Mouse (Mus musculus): ENCODE measurements around the gene Clic6. TPM values are rescaled to one million over a fixed set of nuclear protein-coding genes. Genes with fewer than 3 reads are reported as not detected.

Clic6 gene
- polyA plus RNA-seq, 1 experiment from 2014 or later = 0.60 TPM

DNA sequence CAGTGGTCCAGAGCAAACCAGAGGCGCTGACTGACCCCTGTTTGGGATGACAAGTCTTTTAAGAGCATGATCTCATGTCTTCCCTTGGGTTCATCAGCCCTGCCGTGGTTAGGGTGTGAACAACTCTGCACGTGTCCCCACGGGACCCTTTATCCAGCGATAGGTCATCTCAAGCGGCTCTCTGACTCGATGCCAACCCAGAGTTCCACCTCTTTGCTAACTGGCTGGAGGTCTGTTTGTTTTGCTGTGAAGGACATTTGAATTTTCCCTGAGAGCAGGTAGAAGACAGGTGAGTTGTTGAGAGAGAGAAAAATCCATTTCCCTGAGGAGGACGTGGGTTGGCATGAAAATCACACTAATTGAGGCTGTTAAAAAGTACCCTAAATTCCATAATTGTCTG, 37.8 kb downstream of the Clic6 start:
- no peak overlapping the region for H3K4me3 ChIP-seq (ENCODE audit: low read depth, low read length)
- H3K4me2 ChIP-seq (ENCODE audit: low read depth, low read length) = no peak overlapping the region
- no peaks in the 10 kb centered on the region for H3K36me3 ChIP-seq (ENCODE audit: control insufficient read depth, insufficient read depth)
- ATAC-seq (ENCODE audit: low read depth) = no peak
- no peaks in the 10 kb centered on the region for H3K9me3 ChIP-seq (replicated peaks; ENCODE audit: control insufficient read depth, low read length)
- H3K9ac ChIP-seq (ENCODE audit: low read depth, low read length) = no peak overlapping the region
- WGBS (ENCODE audit: insufficient replicate concordance) = 60% methylated on average over 8 of the region's 8 CpGs
- no peaks in the 10 kb centered on the region for H3K4me1 ChIP-seq (ENCODE audit: control insufficient read depth, low read depth, low read length)
- H3K27ac ChIP-seq (ENCODE audit: low read length) = no peak overlapping the region
- no peaks in the 10 kb centered on the region for H3K27me3 ChIP-seq (ENCODE audit: control insufficient read depth, insufficient read depth, low read depth, low read length)

GRCm38 (mm10) chr16:92524651-92525050, 39.1 kb downstream of the Clic6 start:
- H3K36me3 ChIP-seq (ENCODE audit: control insufficient read depth, insufficient read depth) = no peaks in the 10 kb centered on the region
- ATAC-seq (ENCODE audit: low read depth) = no peak
- H3K27me3 ChIP-seq (ENCODE audit: control insufficient read depth, insufficient read depth, low read depth, low read length) = no peaks in the 10 kb centered on the region
- no peak overlapping the region for H3K9ac ChIP-seq (ENCODE audit: low read depth, low read length)
- H3K4me2 ChIP-seq (ENCODE audit: low read depth, low read length) = no peak overlapping the region
- 48% methylated on average over 8 of the region's 8 CpGs for WGBS (ENCODE audit: insufficient replicate concordance)
- no peak overlapping the region for H3K4me3 ChIP-seq (ENCODE audit: low read depth, low read length)
- H3K4me1 ChIP-seq (ENCODE audit: control insufficient read depth, low read depth, low read length) = no peaks in the 10 kb centered on the region
- no peaks in the 10 kb centered on the region for H3K9me3 ChIP-seq (replicated peaks; ENCODE audit: control insufficient read depth, low read length)
- no peak overlapping the region for H3K27ac ChIP-seq (ENCODE audit: low read length)

- H3K4me3 ChIP-seq (ENCODE audit: low read depth, low read length) = no peak overlapping the region
- ATAC-seq (ENCODE audit: low read depth) = no peak
- H3K4me2 ChIP-seq (ENCODE audit: low read depth, low read length) = no peak overlapping the region
- no peaks in the 10 kb centered on the region for H3K27me3 ChIP-seq (ENCODE audit: control insufficient read depth, insufficient read depth, low read depth, low read length)
- H3K9ac ChIP-seq (ENCODE audit: low read depth, low read length) = no peak overlapping the region
- H3K36me3 ChIP-seq (ENCODE audit: control insufficient read depth, insufficient read depth) = no peaks in the 10 kb centered on the region
- no peaks in the 10 kb centered on the region for H3K4me1 ChIP-seq (ENCODE audit: control insufficient read depth, low read depth, low read length)
- no peak overlapping the region for H3K27ac ChIP-seq (ENCODE audit: low read length)
- 73% methylated on average over 10 of the region's 10 CpGs for WGBS (ENCODE audit: insufficient replicate concordance)
- H3K9me3 ChIP-seq (replicated peaks; ENCODE audit: control insufficient read depth, low read length) = no peaks in the 10 kb centered on the region
Measured at GRCm38 (mm10) chr16:92525919-92526318, 40.4 kb downstream of the Clic6 start.

DNA sequence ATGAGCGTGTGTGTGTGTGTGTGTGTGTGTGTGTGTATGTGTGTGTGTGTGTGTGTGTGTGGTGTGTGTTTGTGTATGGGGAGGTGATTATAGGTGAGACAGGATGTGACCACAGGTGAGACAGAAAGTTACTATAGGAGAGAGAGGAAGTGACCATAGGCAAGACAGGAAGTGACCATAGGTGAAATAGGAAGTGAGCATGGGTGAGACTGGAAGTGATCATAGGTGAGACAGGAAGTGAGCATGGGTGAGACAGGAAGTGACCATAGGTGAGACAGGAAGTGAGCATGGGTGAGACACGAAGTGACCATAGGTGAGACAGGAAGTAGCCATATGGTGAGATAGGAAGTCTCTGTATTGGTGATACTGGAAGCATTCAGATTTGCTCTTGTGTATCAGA, 49.7 kb downstream of the Clic6 start:
- Histone ChIP-seq H3K36me3 (ENCODE audit: control insufficient read depth, insufficient read depth) (no peaks in the 10 kb centered on the region), H3K27me3 (ENCODE audit: control insufficient read depth, insufficient read depth, low read depth, low read length) (no peaks in the 10 kb centered on the region), H3K4me3 (ENCODE audit: low read depth, low read length) (no peak overlapping the region), H3K9me3 (replicated peaks; ENCODE audit: control insufficient read depth, low read length) (no peaks in the 10 kb centered on the region), H3K27ac (ENCODE audit: low read length) (no peak overlapping the region), H3K4me1 (ENCODE audit: control insufficient read depth, low read depth, low read length) (no peaks in the 10 kb centered on the region), H3K4me2 (ENCODE audit: low read depth, low read length) (no peak overlapping the region), H3K9ac (ENCODE audit: low read depth, low read length) (no peak overlapping the region)
- WGBS (ENCODE audit: insufficient replicate concordance) = 45% methylated on average over 2 of the region's 2 CpGs
- no peak for ATAC-seq (ENCODE audit: low read depth)

GRCm38 (mm10) chr16:92538356-92538755, 52.8 kb downstream of the Clic6 start:
- 58% methylated on average over 6 of the region's 6 CpGs for WGBS (ENCODE audit: insufficient replicate concordance)
- no peak overlapping the region for H3K4me2 ChIP-seq (ENCODE audit: low read depth, low read length)
- H3K9ac ChIP-seq (ENCODE audit: low read depth, low read length) = no peak overlapping the region
- no peak overlapping the region for H3K4me3 ChIP-seq (ENCODE audit: low read depth, low read length)
- ATAC-seq (ENCODE audit: low read depth) = no peak
- H3K27ac ChIP-seq (ENCODE audit: low read length) = no peak overlapping the region
- no peaks in the 10 kb centered on the region for H3K9me3 ChIP-seq (replicated peaks; ENCODE audit: control insufficient read depth, low read length)
- H3K27me3 ChIP-seq (ENCODE audit: control insufficient read depth, insufficient read depth, low read depth, low read length) = no peaks in the 10 kb centered on the region
- H3K4me1 ChIP-seq (ENCODE audit: control insufficient read depth, low read depth, low read length) = no peaks in the 10 kb centered on the region
- H3K36me3 ChIP-seq (ENCODE audit: control insufficient read depth, insufficient read depth) = no peaks in the 10 kb centered on the region

DNA sequence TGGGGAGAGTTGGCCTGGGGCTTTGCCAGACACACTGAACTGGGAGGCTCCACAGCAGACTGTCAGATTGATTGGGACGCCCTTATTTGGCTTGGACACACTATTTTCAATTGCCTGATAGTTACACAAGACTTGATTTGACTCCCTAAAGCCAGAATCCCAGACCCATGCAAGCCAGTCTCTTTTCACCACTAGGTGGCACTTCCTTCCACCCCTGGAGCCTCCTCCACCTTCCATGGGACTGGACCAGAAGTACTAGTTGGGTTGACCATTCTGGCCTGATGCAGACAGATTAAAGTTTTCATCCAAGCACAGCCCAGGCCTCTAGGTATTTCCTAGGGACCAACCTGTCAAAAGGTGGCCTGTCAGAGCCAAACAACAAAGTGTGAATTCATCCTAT, 58.7 kb downstream of the Clic6 start:
- no peak overlapping the region for H3K4me2 ChIP-seq (ENCODE audit: low read depth, low read length)
- no peaks in the 10 kb centered on the region for H3K36me3 ChIP-seq (ENCODE audit: control insufficient read depth, insufficient read depth)
- H3K27me3 ChIP-seq (ENCODE audit: control insufficient read depth, insufficient read depth, low read depth, low read length) = no peaks in the 10 kb centered on the region
- H3K27ac ChIP-seq (ENCODE audit: low read length) = no peak overlapping the region
- no peak for ATAC-seq (ENCODE audit: low read depth)
- WGBS (ENCODE audit: insufficient replicate concordance) = 22% methylated on average over 1 of the region's 1 CpGs
- H3K4me3 ChIP-seq (ENCODE audit: low read depth, low read length) = no peak overlapping the region
- H3K4me1 ChIP-seq (ENCODE audit: control insufficient read depth, low read depth, low read length) = no peaks in the 10 kb centered on the region
- H3K9me3 ChIP-seq (replicated peaks; ENCODE audit: control insufficient read depth, low read length) = no peaks in the 10 kb centered on the region
- H3K9ac ChIP-seq (ENCODE audit: low read depth, low read length) = no peak overlapping the region

- H3K9ac ChIP-seq (ENCODE audit: low read depth, low read length) = no peak overlapping the region
- H3K36me3 ChIP-seq (ENCODE audit: control insufficient read depth, insufficient read depth) = no peaks in the 10 kb centered on the region
- H3K9me3 ChIP-seq (replicated peaks; ENCODE audit: control insufficient read depth, low read length) = no peaks in the 10 kb centered on the region
- no peak overlapping the region for H3K4me2 ChIP-seq (ENCODE audit: low read depth, low read length)
- H3K4me3 ChIP-seq (ENCODE audit: low read depth, low read length) = no peak overlapping the region
- no peak overlapping the region for H3K27ac ChIP-seq (ENCODE audit: low read length)
- WGBS (ENCODE audit: insufficient replicate concordance) = 74% methylated on average over 9 of the region's 9 CpGs
- no peaks in the 10 kb centered on the region for H3K4me1 ChIP-seq (ENCODE audit: control insufficient read depth, low read depth, low read length)
- no peak for ATAC-seq (ENCODE audit: low read depth)
- no peaks in the 10 kb centered on the region for H3K27me3 ChIP-seq (ENCODE audit: control insufficient read depth, insufficient read depth, low read depth, low read length)
Measured at GRCm38 (mm10) chr16:92548651-92549050, 63.1 kb downstream of the Clic6 start.

DNA sequence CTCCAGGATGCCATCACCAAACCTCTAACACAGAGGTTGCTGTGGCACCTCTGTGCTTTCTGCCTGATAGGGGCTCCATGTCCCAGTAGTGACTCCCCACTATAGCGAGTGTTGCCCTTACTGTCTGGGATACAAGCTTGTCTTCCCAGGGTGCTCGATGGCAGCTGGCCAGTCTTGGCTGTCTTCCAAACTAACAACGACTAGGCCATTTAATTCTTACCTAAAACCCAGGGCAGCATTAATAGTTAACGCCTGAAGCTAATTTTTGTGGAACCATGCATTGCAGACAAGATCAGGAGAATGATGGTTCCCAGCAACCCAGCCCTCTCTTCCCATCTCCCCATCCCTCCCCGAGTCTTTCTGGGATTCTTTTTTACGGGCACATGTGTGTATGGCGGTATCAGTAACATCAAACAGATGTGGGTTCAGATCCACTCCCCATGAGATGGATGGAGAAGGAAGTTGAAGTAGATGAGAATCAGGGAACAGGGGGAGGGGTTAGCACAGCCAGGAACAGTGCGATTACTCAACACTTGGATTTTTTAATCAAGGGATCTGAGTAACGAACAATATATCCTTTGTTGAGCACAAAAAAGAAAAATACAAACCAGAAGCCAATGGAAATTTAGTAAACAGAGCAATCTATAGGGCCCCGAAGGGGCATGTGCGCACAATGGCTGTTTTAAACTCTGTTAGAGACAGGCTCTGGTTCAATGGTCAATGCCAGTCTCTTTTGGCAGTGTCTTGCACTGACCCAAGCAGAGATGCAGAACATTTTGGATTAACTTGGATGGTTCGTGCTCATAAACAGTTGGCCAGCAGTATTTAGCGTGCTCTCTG, 66.0 kb downstream of the Clic6 start:
- Histone ChIP-seq H3K36me3 (ENCODE audit: control insufficient read depth, insufficient read depth) (no peaks in the 10 kb centered on the region), H3K27ac (ENCODE audit: low read length) (no peak overlapping the region), H3K4me2 (ENCODE audit: low read depth, low read length) (no peak overlapping the region), H3K27me3 (ENCODE audit: control insufficient read depth, insufficient read depth, low read depth, low read length) (no peaks in the 10 kb centered on the region), H3K4me3 (ENCODE audit: low read depth, low read length) (no peak overlapping the region), H3K4me1 (ENCODE audit: control insufficient read depth, low read depth, low read length) (no peaks in the 10 kb centered on the region), H3K9me3 (replicated peaks; ENCODE audit: control insufficient read depth, low read length) (no peaks in the 10 kb centered on the region), H3K9ac (ENCODE audit: low read depth, low read length) (no peak overlapping the region)
- WGBS (ENCODE audit: insufficient replicate concordance) = 63% methylated on average over 13 of the region's 13 CpGs
- ATAC-seq (ENCODE audit: low read depth) = no peak

GRCm38 (mm10) chr16:92552106-92552382, 66.5 kb downstream of the Clic6 start:
- H3K4me1 ChIP-seq (ENCODE audit: control insufficient read depth, low read depth, low read length) = no peaks in the 10 kb centered on the region
- WGBS (ENCODE audit: insufficient replicate concordance) = 63% methylated on average over 9 of the region's 9 CpGs
- no peak overlapping the region for H3K4me3 ChIP-seq (ENCODE audit: low read depth, low read length)
- no peak overlapping the region for H3K4me2 ChIP-seq (ENCODE audit: low read depth, low read length)
- H3K36me3 ChIP-seq (ENCODE audit: control insufficient read depth, insufficient read depth) = no peaks in the 10 kb centered on the region
- H3K9ac ChIP-seq (ENCODE audit: low read depth, low read length) = no peak overlapping the region
- H3K27me3 ChIP-seq (ENCODE audit: control insufficient read depth, insufficient read depth, low read depth, low read length) = no peaks in the 10 kb centered on the region
- H3K9me3 ChIP-seq (replicated peaks; ENCODE audit: control insufficient read depth, low read length) = no peaks in the 10 kb centered on the region
- no peak overlapping the region for H3K27ac ChIP-seq (ENCODE audit: low read length)
- ATAC-seq (ENCODE audit: low read depth) = no peak

Measured in liver, embryonic 16.5 days (tissue).